25 mouse cellular contexts compared by ENCODE assay signal in the genomic region with DNA sequence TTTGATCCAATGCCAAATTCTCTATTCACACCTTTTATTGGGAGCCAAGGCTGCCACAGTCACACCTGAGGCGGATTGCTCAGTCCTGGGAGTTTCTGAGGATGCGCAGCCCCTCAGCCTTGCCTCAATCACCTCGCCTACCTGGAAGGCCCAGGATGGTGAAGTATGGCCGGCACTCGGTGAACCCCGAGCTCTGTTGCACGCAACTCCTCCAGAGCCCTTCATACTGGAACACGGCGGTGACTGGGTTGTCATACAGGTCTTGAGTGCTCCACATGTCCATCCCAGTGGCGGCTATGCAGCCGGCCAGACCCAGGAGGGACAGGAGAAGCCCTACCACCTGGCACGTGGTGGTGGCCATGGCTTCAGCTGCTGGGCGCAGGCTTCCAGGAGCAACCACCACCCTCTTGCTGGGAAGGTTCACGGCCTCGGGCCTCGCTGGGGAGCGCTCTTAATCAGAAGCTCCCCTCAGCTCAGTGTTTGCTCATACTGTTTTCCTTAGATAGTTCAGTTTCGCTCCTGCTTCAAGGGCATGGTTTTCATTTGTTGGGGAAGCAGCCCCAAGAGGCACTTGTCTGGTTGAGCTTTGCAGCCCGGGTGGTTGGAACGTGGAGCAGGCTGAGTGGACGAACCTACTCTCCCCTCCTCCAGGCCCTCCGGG. TPM values are rescaled to one million over a fixed set of nuclear protein-coding genes. Genes with fewer than 3 reads are reported as not detected.
A peak's percentile ranks its signal among the peaks of the same experiment; 100 is the strongest.
DNase-seq lines count a peak whose midpoint lies in the region; ATAC-seq and TF ChIP-seq lines count a peak whose summit lies in the region.
"Had no signal": no experiment of that assay in that cellular context is flagged by ENCODE, and none has a peak within 500 bp of the region (broad histone marks: within the 10 kb centered on the region; RNA-seq: fewer than 3 reads in every experiment).

No protein-coding gene starts in this region.

- ATAC-seq in intestine, embryonic 16.5 days: peak; percentile 66
- ATAC-seq in lung, embryonic 14.5 days (ENCODE audit: insufficient read depth): peak; percentile 86
- ATAC-seq in stomach, postnatal 0 days (ENCODE audit: low FRiP score, low TSS enrichment): peak; percentile 88
- no peak for ATAC-seq in forebrain, embryonic 15.5 days (replicated peaks)
- ATAC-seq: forebrain, embryonic 13.5 days; inflammation-experienced regulatory T-cells, adult 6 months; liver, embryonic 12.5 days; midbrain, embryonic 15.5 days had no signal

- no peak for TF ChIP-seq EP300 in stomach, postnatal 0 days (optimal IDR thresholded peaks at IDR 0.05)

- no peak overlapping the region for H3K9ac ChIP-seq in intestine, embryonic 16.5 days (ENCODE audit: low read depth, low read length)
- peak overlapping the region; percentile 40 for H3K9ac ChIP-seq in lung, embryonic 14.5 days
- H3K9ac ChIP-seq in stomach, postnatal 0 days (ENCODE audit: low read length): peak overlapping the region; percentile 38; the same call in 1 of the 2 replicates
- H3K9ac ChIP-seq in forebrain, embryonic 15.5 days (replicated peaks): no peak overlapping the region
- H3K9ac ChIP-seq: forebrain, embryonic 13.5 days; hindbrain, embryonic 12.5 days; kidney, embryonic 15.5 days; limb, embryonic 12.5 days; liver, embryonic 12.5 days; midbrain, embryonic 15.5 days; neural tube, embryonic 13.5 days had no signal

- H3K27ac ChIP-seq in intestine, embryonic 16.5 days (ENCODE audit: low read length): no peak overlapping the region
- H3K27ac ChIP-seq in lung, embryonic 14.5 days (ENCODE audit: low read depth): peak overlapping the region; percentile 93
- peak overlapping the region; percentile 77 for H3K27ac ChIP-seq in stomach, postnatal 0 days (replicated peaks)
- H3K27ac ChIP-seq in forebrain, embryonic 15.5 days (replicated peaks): no peak overlapping the region
- H3K27ac ChIP-seq: forebrain, embryonic 13.5 days; hindbrain, embryonic 12.5 days; kidney, embryonic 15.5 days; limb, embryonic 12.5 days; liver, embryonic 12.5 days; macrophage; midbrain, embryonic 15.5 days; neural tube, embryonic 13.5 days had no signal

- no peaks in the 10 kb centered on the region for H3K9me3 ChIP-seq in intestine, embryonic 16.5 days (ENCODE audit: control insufficient read depth, low read length)
- no peaks in the 10 kb centered on the region for H3K9me3 ChIP-seq in lung, embryonic 14.5 days (ENCODE audit: low read depth, low read length)
- no peaks in the 10 kb centered on the region for H3K9me3 ChIP-seq in stomach, postnatal 0 days (ENCODE audit: control insufficient read depth, low read length)
- H3K9me3 ChIP-seq in forebrain, embryonic 15.5 days: no peaks in the 10 kb centered on the region
- H3K9me3 ChIP-seq: forebrain, embryonic 13.5 days; hindbrain, embryonic 12.5 days; kidney, embryonic 15.5 days; limb, embryonic 12.5 days; liver, embryonic 12.5 days; midbrain, embryonic 15.5 days; neural tube, embryonic 13.5 days had no signal

- WGBS in intestine, embryonic 16.5 days: 80% methylated on average over 22 of the region's 22 CpGs
- 63% methylated on average over 22 of the region's 22 CpGs for WGBS in lung, embryonic 14.5 days
- WGBS in stomach, postnatal 0 days: 67% methylated on average over 22 of the region's 22 CpGs
- WGBS in forebrain, embryonic 15.5 days: 91% methylated on average over 22 of the region's 22 CpGs

- H3K4me2 ChIP-seq in intestine, embryonic 16.5 days (ENCODE audit: low read depth, low read length): no peak overlapping the region
- H3K4me2 ChIP-seq in lung, embryonic 14.5 days: peak overlapping the region; percentile 49
- peak overlapping the region; percentile 43 for H3K4me2 ChIP-seq in stomach, postnatal 0 days (replicated peaks; ENCODE audit: low read depth)
- H3K4me2 ChIP-seq in forebrain, embryonic 15.5 days (replicated peaks): no peak overlapping the region
- H3K4me2 ChIP-seq: forebrain, embryonic 13.5 days; hindbrain, embryonic 12.5 days; kidney, embryonic 15.5 days; limb, embryonic 12.5 days; liver, embryonic 12.5 days; midbrain, embryonic 15.5 days; neural tube, embryonic 13.5 days had no signal

- no peaks in the 10 kb centered on the region for H3K36me3 ChIP-seq in intestine, embryonic 16.5 days (ENCODE audit: control insufficient read depth, insufficient read depth, low read length)
- H3K36me3 ChIP-seq in lung, embryonic 14.5 days (ENCODE audit: insufficient read depth): no peaks in the 10 kb centered on the region
- no peaks in the 10 kb centered on the region for H3K36me3 ChIP-seq in stomach, postnatal 0 days (ENCODE audit: control insufficient read depth, insufficient read depth, low read length)
- no peaks in the 10 kb centered on the region for H3K36me3 ChIP-seq in forebrain, embryonic 15.5 days
- H3K36me3 ChIP-seq: hindbrain, embryonic 12.5 days; kidney, embryonic 15.5 days; limb, embryonic 12.5 days; liver, embryonic 12.5 days; midbrain, embryonic 15.5 days; neural tube, embryonic 13.5 days had no signal

- TF ChIP-seq CTCF in lung, embryonic 14.5 days (IDR thresholded peaks at IDR 0.05; ENCODE audit: low read depth): no peak
- no peak for TF ChIP-seq CTCF in stomach, postnatal 0 days (IDR thresholded peaks at IDR 0.05; ENCODE audit: low read depth)

- no peaks in the 10 kb centered on the region for H3K27me3 ChIP-seq in intestine, embryonic 16.5 days (replicated peaks; ENCODE audit: control insufficient read depth, insufficient read depth, low read length)
- H3K27me3 ChIP-seq in lung, embryonic 14.5 days (ENCODE audit: insufficient read depth, low read length): no peaks in the 10 kb centered on the region
- no peaks in the 10 kb centered on the region for H3K27me3 ChIP-seq in stomach, postnatal 0 days (ENCODE audit: control insufficient read depth, insufficient read depth, low read length)
- no peaks in the 10 kb centered on the region for H3K27me3 ChIP-seq in forebrain, embryonic 15.5 days
- H3K27me3 ChIP-seq: forebrain, embryonic 13.5 days; hindbrain, embryonic 12.5 days; kidney, embryonic 15.5 days; limb, embryonic 12.5 days; liver, embryonic 12.5 days; midbrain, embryonic 15.5 days; neural tube, embryonic 13.5 days had no signal

- DNase-seq in lung, embryonic 14.5 days: peak; percentile 65
- peak; percentile 75 for DNase-seq in lung, postnatal 25 days (ENCODE audit: low spot score)
- DNase-seq in stomach, postnatal 0 days (ENCODE audit: low spot score): peak; percentile 85
- DNase-seq in thymus, postnatal 14 days: no peak
- DNase-seq in ovary, postnatal 10 days (ENCODE audit: low spot score): no peak
- DNase-seq: adrenal gland, postnatal 10 days; cerebellum, adult 18-20 months; cerebellum, postnatal 14 days; gastrocnemius, postnatal 10 days; heart, adult 18-20 months; kidney, postnatal 36 days had no signal

- no peak overlapping the region for H3K4me3 ChIP-seq in intestine, embryonic 16.5 days (ENCODE audit: low read length)
- peak overlapping the region; percentile 31 for H3K4me3 ChIP-seq in lung, embryonic 14.5 days (ENCODE audit: low read depth, low read length)
- H3K4me3 ChIP-seq in stomach, postnatal 0 days (ENCODE audit: low read depth, low read length): peak overlapping the region; percentile 13; the same call in 1 of the 2 replicates
- H3K4me3 ChIP-seq in forebrain, embryonic 15.5 days: no peak overlapping the region
- H3K4me3 ChIP-seq: forebrain, embryonic 13.5 days; hindbrain, embryonic 12.5 days; kidney, embryonic 15.5 days; limb, embryonic 12.5 days; liver, embryonic 12.5 days; midbrain, embryonic 15.5 days; neural tube, embryonic 13.5 days had no signal

- H3K4me1 ChIP-seq in intestine, embryonic 16.5 days (ENCODE audit: control insufficient read depth, insufficient read depth, low read length): no peaks in the 10 kb centered on the region
- H3K4me1 ChIP-seq in lung, embryonic 14.5 days (ENCODE audit: insufficient read depth): no peaks in the 10 kb centered on the region
- no peaks in the 10 kb centered on the region for H3K4me1 ChIP-seq in stomach, postnatal 0 days (replicated peaks; ENCODE audit: control insufficient read depth, insufficient read depth)
- no peaks in the 10 kb centered on the region for H3K4me1 ChIP-seq in forebrain, embryonic 15.5 days
- H3K4me1 ChIP-seq: forebrain, embryonic 13.5 days; hindbrain, embryonic 12.5 days; kidney, embryonic 15.5 days; limb, embryonic 12.5 days; liver, embryonic 12.5 days; midbrain, embryonic 15.5 days; neural tube, embryonic 13.5 days had no signal

RNA-seq across cellular contexts. Expression of a gene that starts 7.3 kb away (rescaled TPM):
- 0.99 and 1.1 TPM in 2 replicates for polyA plus RNA-seq in intestine, embryonic 16.5 days (2015; fragmentation: Nextera tagmentation; extraction: Ambion mirVana)
- 178 and 206 TPM in 2 replicates for polyA plus RNA-seq in lung, embryonic 14.5 days (2014; fragmentation: Nextera tagmentation; extraction: Ambion mirVana)
- 591 and 619 TPM in 2 replicates for polyA plus RNA-seq in stomach, postnatal 0 days (2015; fragmentation: Nextera tagmentation; extraction: Ambion mirVana)
- polyA plus RNA-seq in forebrain, embryonic 15.5 days (2015; fragmentation: Nextera tagmentation; extraction: Ambion mirVana): not detected in 2 replicates
- polyA plus RNA-seq: embryonic facial prominence, embryonic 14.5 days; forebrain, embryonic 13.5 days; heart, embryonic 14.5 days; hindbrain, embryonic 12.5 days; inflammation-experienced regulatory T-cells, adult 6 months; kidney, embryonic 15.5 days; limb, embryonic 12.5 days; liver, embryonic 12.5 days; macrophage; midbrain, embryonic 15.5 days; spleen, adult 2 months had no signal

Comparison
In these comparisons a context has a peak if more than half of its experiments do, and no peak if none do; other contexts are left out.
1. H3K27ac ChIP-seq: peak in lung, embryonic 14.5 days (single experiment) and stomach, postnatal 0 days (single experiment); none in intestine, embryonic 16.5 days (single experiment) and forebrain, embryonic 15.5 days (single experiment).
2. H3K4me2 ChIP-seq: peak in lung, embryonic 14.5 days (single experiment) and stomach, postnatal 0 days (single experiment); none in intestine, embryonic 16.5 days (single experiment) and forebrain, embryonic 15.5 days (single experiment).
3. H3K4me3 ChIP-seq: peak in lung, embryonic 14.5 days (single experiment) and stomach, postnatal 0 days (single experiment); none in intestine, embryonic 16.5 days (single experiment) and forebrain, embryonic 15.5 days (single experiment).
4. H3K9ac ChIP-seq: peak in lung, embryonic 14.5 days (single experiment) and stomach, postnatal 0 days (single experiment); none in intestine, embryonic 16.5 days (single experiment) and forebrain, embryonic 15.5 days (single experiment).
5. DNase-seq: peak in lung, embryonic 14.5 days (single experiment), lung, postnatal 25 days (single experiment) and stomach, postnatal 0 days (single experiment); none in thymus, postnatal 14 days (single experiment) and ovary, postnatal 10 days (single experiment).
6. RNA of a gene that starts 7.3 kb away (polyA plus RNA-seq): 591 to 619 TPM in stomach, postnatal 0 days and 178 to 206 TPM in lung, embryonic 14.5 days; 0.99 to 1.1 TPM in intestine, embryonic 16.5 days and not detected in forebrain, embryonic 15.5 days; every median in the first group is over 10 times any median in the second.